Mouse (Mus musculus): ENCODE data around the gene Acad8. TPM values are rescaled to one million over a fixed set of nuclear protein-coding genes. Genes with fewer than 3 reads are reported as not detected.

Gene Acad8
- 10 to 100 TPM; 75.6 to 95.6 TPM for total RNA-seq (2021)
- long read RNA-seq, experiment 1, transcript Acad8-201 (11 exons, 2,859 nt): major isoform, 149 of 192 reads
- long read RNA-seq, experiment 1, partial matches to known transcripts: 4 of 192 reads
- long read RNA-seq, experiment 1, other reads (novel, unspliced or antisense): 37 of 192 reads
- long read RNA-seq, experiment 2, transcript Acad8-201 (11 exons, 2,859 nt): major isoform, 97 of 144 reads
- long read RNA-seq, experiment 2, transcript Acad8-207 (2 exons, 785 nt): minor isoform, 6 of 144 reads
- long read RNA-seq, experiment 2, partial matches to known transcripts: 6 of 144 reads
- long read RNA-seq, experiment 2, other reads (novel, unspliced or antisense): 35 of 144 reads

DNA sequence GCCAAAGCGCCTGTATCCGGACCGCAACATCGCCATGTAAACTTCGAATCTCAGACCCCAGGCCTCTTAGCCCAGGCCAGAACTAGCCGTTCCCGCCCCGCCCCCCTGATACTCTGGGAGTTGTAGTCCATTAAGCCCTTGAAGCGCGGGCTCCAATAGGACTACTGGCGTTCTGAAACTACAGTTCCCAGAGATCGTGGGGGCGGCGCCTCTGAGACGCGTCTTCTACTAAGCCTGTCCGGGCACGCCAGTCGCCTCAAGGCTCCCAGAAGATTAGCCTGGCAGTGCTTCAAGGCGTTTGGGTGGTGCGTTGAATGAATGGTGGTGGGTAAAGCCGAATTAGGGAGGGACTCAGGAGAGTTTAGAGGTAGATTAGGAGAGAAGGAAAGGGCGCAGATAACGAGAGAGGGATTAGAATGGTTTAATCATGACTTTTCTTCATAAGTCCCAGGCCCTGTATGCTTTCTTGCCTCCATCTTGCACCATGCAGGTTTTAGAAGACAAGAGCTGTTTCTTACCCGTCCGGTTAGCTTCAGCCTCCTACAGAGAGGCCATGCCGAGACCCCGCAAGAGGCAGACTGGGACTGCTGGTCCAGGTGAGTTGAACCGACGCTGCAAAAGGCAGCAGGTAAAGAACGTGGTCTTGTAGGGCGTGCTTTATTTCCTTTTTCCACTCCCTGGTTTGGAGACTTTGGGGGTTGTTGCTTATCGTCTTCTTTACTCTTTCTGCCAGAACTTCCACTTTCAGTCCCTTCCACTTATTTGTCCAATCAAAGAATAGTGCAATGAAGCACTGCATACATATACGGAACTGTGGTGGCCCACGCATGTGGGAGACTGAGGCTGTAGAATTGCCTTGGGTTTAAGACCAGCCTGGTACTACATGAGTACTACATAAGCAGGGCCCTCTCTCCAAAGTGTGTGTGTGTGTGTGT lies at the start of gene Acad8, which contains the start of gene Thyn1:
Gene Acad8 (minus strand): TSS at position 106 of the 935 bp plus-strand sequence.
Gene Thyn1 (plus strand): TSS at position 250 of the 935 bp plus-strand sequence.
- DNase-seq: peak; percentile 97

DNA sequence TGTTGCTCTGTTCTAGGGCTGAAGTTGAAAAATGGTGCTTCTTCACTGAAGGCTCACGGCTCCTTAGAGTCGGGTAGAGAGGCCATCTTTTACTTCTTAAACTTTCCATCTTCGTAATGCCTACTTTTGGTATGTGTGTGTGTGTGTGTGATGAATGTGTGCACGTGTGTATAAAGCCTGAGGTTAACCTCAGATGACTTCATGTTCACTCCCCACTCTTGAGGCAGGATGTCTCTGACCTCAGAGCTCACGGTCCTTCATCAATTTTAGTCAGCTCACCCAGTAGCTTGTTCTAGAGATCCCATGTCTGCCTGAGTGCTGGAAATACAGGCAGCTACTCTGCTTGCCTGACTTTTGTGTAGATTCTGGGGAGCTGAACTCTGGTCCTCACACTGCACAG lies 44.5 kb upstream of the Acad8 start:
- DNase-seq: no peak

GRCm38 (mm10) chr9:27030763-27031100 lies 31.4 kb upstream of the Acad8 start:
- no peak for DNase-seq

- peak; percentile 96 for DNase-seq
These were observed 30.7 kb upstream of the Acad8 start, which contains the start of the genes Vps26b and Ncapd3 for GRCm38 (mm10) chr9:27029828-27030762. Gene Vps26b, minus strand, starts transcription at chr9:27030065. Gene Ncapd3, plus strand, starts transcription at chr9:27030175.

- peak; percentile 63 for DNase-seq
These were observed 29.9 kb upstream of the Acad8 start for GRCm38 (mm10) chr9:27029022-27029827.

- DNase-seq: no peak
These were observed 27.3 kb upstream of the Acad8 start for GRCm38 (mm10) chr9:27026708-27027107.

- no peak for DNase-seq
These were observed 24.3 kb upstream of the Acad8 start for GRCm38 (mm10) chr9:27023681-27024080.

- no peak for DNase-seq
These were observed 19.6 kb upstream of the Acad8 start for GRCm38 (mm10) chr9:27018961-27019360.

- DNase-seq: no peak
These were observed 12.2 kb upstream of the Acad8 start for GRCm38 (mm10) chr9:27011572-27011971.

GRCm38 (mm10) chr9:27009231-27009630 lies 9.9 kb upstream of the Acad8 start:
- DNase-seq: no peak

- DNase-seq: no peak
These were observed 7.5 kb upstream of the Acad8 start for GRCm38 (mm10) chr9:27006866-27007265.

GRCm38 (mm10) chr9:27005933-27006332 lies 6.6 kb upstream of the Acad8 start:
- DNase-seq: no peak

DNA sequence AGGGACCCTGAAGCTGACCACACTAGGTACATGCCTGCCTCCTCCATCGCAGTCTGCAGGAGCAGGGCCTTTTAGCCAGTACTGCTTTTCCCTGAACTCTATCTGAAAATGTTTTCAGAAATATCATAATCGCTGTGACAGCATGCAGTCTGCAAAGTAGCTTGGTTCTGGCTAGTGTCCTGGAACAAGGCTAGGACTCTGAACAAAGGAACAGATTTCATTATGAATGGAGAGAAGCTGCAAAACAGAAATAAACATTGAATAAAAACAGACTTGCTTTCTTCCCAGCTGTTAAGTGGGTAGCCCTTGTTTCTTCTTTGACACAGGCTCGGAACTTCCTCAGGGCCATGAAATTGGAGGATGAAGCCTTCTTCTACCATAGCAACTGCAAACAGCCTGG lies 5.9 kb upstream of the Acad8 start:
- DNase-seq: no peak

- DNase-seq: no peak
These were observed 501 bp downstream of the Acad8 start for GRCm38 (mm10) chr9:26998669-26999460.

DNA sequence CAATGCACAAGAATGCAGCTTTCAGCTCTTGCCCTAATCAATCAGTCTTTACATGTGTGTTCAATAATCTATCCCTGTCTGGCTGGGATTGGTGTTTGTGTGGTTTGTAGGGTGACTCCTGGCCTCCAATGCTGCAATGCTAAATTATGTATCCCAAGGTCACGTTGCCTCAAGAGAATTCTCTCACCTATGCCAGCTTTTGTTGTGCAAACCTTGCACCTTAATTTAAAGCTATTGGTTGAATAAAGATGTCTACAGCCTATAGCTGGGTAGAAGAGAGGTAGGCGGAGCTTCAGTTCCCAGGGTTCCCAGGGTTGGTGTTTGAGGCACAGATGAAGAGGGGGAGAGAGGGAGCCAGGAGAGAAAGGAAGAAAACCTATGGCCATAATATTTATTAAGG lies 1.9 kb downstream of the Acad8 start:
- peak; percentile 11 for DNase-seq

DNA sequence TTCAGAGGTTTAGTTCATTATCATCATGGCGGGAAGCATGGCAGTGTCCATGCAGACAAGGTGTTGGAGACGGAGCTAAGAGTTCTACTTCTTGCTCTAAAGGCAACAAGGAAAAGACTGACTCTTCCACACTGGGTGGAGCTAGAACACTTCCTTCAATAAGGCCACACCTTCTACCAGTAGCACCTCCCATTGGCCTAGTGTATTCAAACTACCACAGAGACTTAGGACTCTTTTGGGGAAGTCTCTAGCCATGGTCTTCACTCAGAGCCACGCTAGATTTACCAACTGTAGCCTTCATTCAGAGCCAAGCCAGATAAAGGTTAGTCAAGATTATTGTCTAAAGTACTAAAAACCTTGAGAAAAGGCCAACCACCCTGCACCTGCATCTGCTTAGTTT lies 2.3 kb downstream of the Acad8 start:
- DNase-seq: peak; percentile 18

- no peak for DNase-seq
These were observed 5.5 kb downstream of the Acad8 start for GRCm38 (mm10) chr9:26993900-26994299.

- DNase-seq: no peak
These were observed 6.2 kb downstream of the Acad8 start for GRCm38 (mm10) chr9:26993118-26993517.

GRCm38 (mm10) chr9:26990181-26990580 lies 9.2 kb downstream of the Acad8 start:
- DNase-seq: no peak

GRCm38 (mm10) chr9:26985668-26986277 lies 13.6 kb downstream of the Acad8 start:
- DNase-seq: no peak

Data from adrenal gland, postnatal 10 days (tissue).